Mouse (Mus musculus): ENCODE measurements around the gene Mroh8.

The Mroh8 gene

GRCm38 (mm10) chr2:157279416-157279800 is at the start of gene Mroh8:
TSS of gene Mroh8 (minus strand) at chr2:157279549.
- peak; percentile 53 for DNase-seq (ENCODE audit: low spot score)

- DNase-seq (ENCODE audit: low spot score): no peak
Measured at GRCm38 (mm10) chr2:157328570-157328969, 49.2 kb upstream of the Mroh8 start.

GRCm38 (mm10) chr2:157328106-157328505 is 48.8 kb upstream of the Mroh8 start:
- no peak for DNase-seq (ENCODE audit: low spot score)

- DNase-seq (ENCODE audit: low spot score): no peak
Measured at GRCm38 (mm10) chr2:157325238-157325637, 45.9 kb upstream of the Mroh8 start.

- DNase-seq (ENCODE audit: low spot score): no peak
Measured at GRCm38 (mm10) chr2:157322029-157322766, 42.8 kb upstream of the Mroh8 start.

GRCm38 (mm10) chr2:157320886-157321285 is 41.5 kb upstream of the Mroh8 start:
- DNase-seq (ENCODE audit: low spot score): no peak

GRCm38 (mm10) chr2:157320135-157320534 is 40.8 kb upstream of the Mroh8 start:
- DNase-seq (ENCODE audit: low spot score): no peak

- no peak for DNase-seq (ENCODE audit: low spot score)
Measured at GRCm38 (mm10) chr2:157317220-157317619, 37.9 kb upstream of the Mroh8 start.

GRCm38 (mm10) chr2:157316358-157316933 is 37.1 kb upstream of the Mroh8 start:
- no peak for DNase-seq (ENCODE audit: low spot score)

GRCm38 (mm10) chr2:157315486-157315885 is 36.1 kb upstream of the Mroh8 start:
- no peak for DNase-seq (ENCODE audit: low spot score)

GRCm38 (mm10) chr2:157314310-157314709 is 35.0 kb upstream of the Mroh8 start:
- no peak for DNase-seq (ENCODE audit: low spot score)

- DNase-seq (ENCODE audit: low spot score): no peak
Measured at GRCm38 (mm10) chr2:157313718-157314117, 34.4 kb upstream of the Mroh8 start.

- no peak for DNase-seq (ENCODE audit: low spot score)
Measured at GRCm38 (mm10) chr2:157310963-157311637, 31.8 kb upstream of the Mroh8 start.

GRCm38 (mm10) chr2:157309611-157310010 is 30.3 kb upstream of the Mroh8 start:
- DNase-seq (ENCODE audit: low spot score): no peak

- no peak for DNase-seq (ENCODE audit: low spot score)
Measured at GRCm38 (mm10) chr2:157308273-157308917, 29.0 kb upstream of the Mroh8 start.

- DNase-seq (ENCODE audit: low spot score): no peak
Measured at GRCm38 (mm10) chr2:157307715-157308265, 28.4 kb upstream of the Mroh8 start.

- no peak for DNase-seq (ENCODE audit: low spot score)
Measured at GRCm38 (mm10) chr2:157306091-157307032, 27.0 kb upstream of the Mroh8 start.

GRCm38 (mm10) chr2:157303096-157303495 is 23.7 kb upstream of the Mroh8 start:
- DNase-seq (ENCODE audit: low spot score): no peak

GRCm38 (mm10) chr2:157300051-157300450 is 20.7 kb upstream of the Mroh8 start:
- DNase-seq (ENCODE audit: low spot score): no peak

GRCm38 (mm10) chr2:157296105-157296689 is 16.8 kb upstream of the Mroh8 start:
- no peak for DNase-seq (ENCODE audit: low spot score)

GRCm38 (mm10) chr2:157292093-157292492 is 12.7 kb upstream of the Mroh8 start:
- peak; percentile 49 for DNase-seq (ENCODE audit: low spot score)
